Mouse (Mus musculus) hindbrain, embryonic 15.5 days (tissue): Measurements from ENCODE around the gene Tmem169. TPM values are rescaled to one million over a fixed set of nuclear protein-coding genes. Genes with fewer than 3 reads are reported as not detected.
"Not testable (repeated sequence)": the region's sequence is repeated elsewhere in the genome, so short reads cannot be mapped to it uniquely, and the experiment has no call there.

Experiments used
- ATAC-seq: fragments of 200-750 bp; cut with Nextera tagmentation; 2 replicates; pipeline ENCODE4 v1.8.0; 2017; ENCODE audit warnings: low read depth, moderate number of reproducible peaks, moderate TSS enrichment; ENCODE audit not compliant: low FRiP score
- H3K27ac ChIP-seq: fragments of 300-500 bp; sonication (generic); replicated peaks from 2 replicates; pipeline ENCODE4 v1.5.1; 2015; ENCODE audit warnings: mild to moderate bottlenecking, inconsistent platforms
- H3K27me3 ChIP-seq: fragments of 300-500 bp; sonication (generic); 2 replicates; pipeline ENCODE4 v1.6.1; 2015; ENCODE audit warnings: control low read depth, inconsistent platforms
- H3K36me3 ChIP-seq: fragments of 300-500 bp; sonication (generic); 2 replicates; pipeline ENCODE4 v1.6.1; 2015; ENCODE audit warnings: control low read depth, inconsistent platforms
- H3K4me1 ChIP-seq: fragments of 300-500 bp; sonication (generic); replicated peaks from 2 replicates; pipeline ENCODE4 v1.6.1; 2015; ENCODE audit warnings: control low read depth, inconsistent platforms
- H3K4me2 ChIP-seq: fragments of 300-500 bp; sonication (generic); 2 replicates; pipeline ENCODE4 v1.6.1; 2015; ENCODE audit warnings: moderate library complexity, mild to moderate bottlenecking, inconsistent platforms
- H3K4me3 ChIP-seq: fragments of 300-500 bp; sonication (generic); 2 replicates; pipeline ENCODE4 v1.5.1; 2015; ENCODE audit warnings: mild to moderate bottlenecking, inconsistent platforms
- H3K9ac ChIP-seq: fragments of 300-500 bp; sonication (generic); 2 replicates; pipeline ENCODE4 v1.6.1; 2015; ENCODE audit warnings: inconsistent platforms
- H3K9me3 ChIP-seq: fragments of 300-500 bp; sonication (generic); 2 replicates; pipeline ENCODE4 v1.6.1; 2016; ENCODE audit warnings: control low read depth, inconsistent platforms
- WGBS: fragments of 180-500 bp; shearing (Covaris S2); methylation state at CpG from one replicate; pipeline ENCODE4 v1.1.7; 2015; 5-methylcytosine and 5-hydroxymethylcytosine counted together
- polyA plus RNA-seq: library from polyadenylated mRNA; unstranded; fragments of >200 nt; fragmentation: Nextera tagmentation; extraction: Ambion mirVana; gene quantifications from 2 replicates; pipeline ENCODE4 v1.2.1, GENCODE M21; 2015

Gene Tmem169
- polyA plus RNA-seq = 34.7 and 35.8 TPM in 2 replicates

- Histone ChIP-seq H3K4me2 (peak within 1 kb of the TSS; percentile 96), H3K27ac (peak within 1 kb of the TSS; percentile 86), H3K9me3 (no peaks in the 10 kb centered on the region), H3K4me1 (peaks cover 30% of the 10 kb centered on the region), H3K36me3 (peaks cover under 1% of the 10 kb centered on the region; the same call in 1 of the 2 replicates), H3K4me3 (peak within 1 kb of the TSS; percentile 58), H3K9ac (peak within 1 kb of the TSS; percentile 67), H3K27me3 (no peaks in the 10 kb centered on the region)
- ATAC-seq = peak; percentile 99
- under 1% methylated on average over 30 of the region's 30 CpGs for WGBS
These were observed at the start of gene Tmem169, which contains the start of gene Pecr for GRCm38 (mm10) chr1:72283992-72284485. Gene Tmem169 (plus strand): TSS chr1:72284369. Gene Pecr (minus strand): TSS chr1:72284314.

GRCm38 (mm10) chr1:72236363-72237006, 47.7 kb upstream of the Tmem169 start:
- H3K4me1 ChIP-seq, H3K9me3 ChIP-seq, H3K36me3 ChIP-seq, H3K27me3 ChIP-seq: not testable (repeated sequence)
- Histone ChIP-seq H3K4me3 (peak overlapping the region; percentile 59), H3K4me2 (peak overlapping the region; percentile 68), H3K9ac (peak overlapping the region; percentile 61), H3K27ac (peak overlapping the region; percentile 84)
- WGBS = under 1% methylated on average over 37 of the region's 50 CpGs
- ATAC-seq = peak; percentile 91

- peaks cover 3% of the 10 kb centered on the region; the same call in 1 of the 2 replicates for H3K27me3 ChIP-seq
- H3K36me3 ChIP-seq = no peaks in the 10 kb centered on the region
- no peaks in the 10 kb centered on the region for H3K9me3 ChIP-seq
- H3K4me3 ChIP-seq = peak overlapping the region; percentile 21
- peak overlapping the region; percentile 48 for H3K4me2 ChIP-seq
- peaks cover 8% of the 10 kb centered on the region for H3K4me1 ChIP-seq
- no peak; the same call in 1 of the 2 replicates for ATAC-seq
- no peak overlapping the region for H3K9ac ChIP-seq
- WGBS = 9% methylated on average over 13 of the region's 13 CpGs
- no peak overlapping the region for H3K27ac ChIP-seq
These were observed 47.0 kb upstream of the Tmem169 start for GRCm38 (mm10) chr1:72237007-72237775.

GRCm38 (mm10) chr1:72238016-72238580, 46.1 kb upstream of the Tmem169 start:
- Histone ChIP-seq H3K9ac (no peak overlapping the region), H3K36me3 (no peaks in the 10 kb centered on the region), H3K9me3 (no peaks in the 10 kb centered on the region), H3K27me3 (peaks cover 3% of the 10 kb centered on the region; the same call in 1 of the 2 replicates), H3K4me1 (peaks cover 8% of the 10 kb centered on the region), H3K4me3 (no peak overlapping the region), H3K4me2 (no peak overlapping the region), H3K27ac (no peak overlapping the region)
- ATAC-seq = no peak
- WGBS = 69% methylated on average over 10 of the region's 10 CpGs

- H3K9ac ChIP-seq, H3K27ac ChIP-seq, H3K27me3 ChIP-seq, H3K36me3 ChIP-seq, ATAC-seq, H3K9me3 ChIP-seq, H3K4me2 ChIP-seq, H3K4me1 ChIP-seq, H3K4me3 ChIP-seq: not testable (repeated sequence)
- 82% methylated on average over 3 of the region's 3 CpGs for WGBS
These were observed 45.1 kb upstream of the Tmem169 start for GRCm38 (mm10) chr1:72239113-72239512.

- Histone ChIP-seq H3K27me3 (no peaks in the 10 kb centered on the region), H3K4me3 (no peak overlapping the region), H3K4me1 (no peaks in the 10 kb centered on the region; the same call in 1 of the 2 replicates), H3K9ac (no peak overlapping the region), H3K9me3 (no peaks in the 10 kb centered on the region), H3K27ac (no peak overlapping the region), H3K36me3 (no peaks in the 10 kb centered on the region), H3K4me2 (no peak overlapping the region)
- no peak for ATAC-seq
- 87% methylated on average over 5 of the region's 5 CpGs for WGBS
These were observed 41.5 kb upstream of the Tmem169 start for GRCm38 (mm10) chr1:72242581-72243143.

- under 1% methylated on average over 47 of the region's 47 CpGs for WGBS
- peak; percentile 96 for ATAC-seq
These were observed 40.4 kb upstream of the Tmem169 start for GRCm38 (mm10) chr1:72243656-72244316.

GRCm38 (mm10) chr1:72244317-72245036, 39.7 kb upstream of the Tmem169 start:
- WGBS = 1% methylated on average over 12 of the region's 12 CpGs
- Histone ChIP-seq H3K4me1 (no peaks in the 10 kb centered on the region), H3K4me2 (peak overlapping the region; percentile 56), H3K4me3 (peak overlapping the region; percentile 49), H3K27ac (peak overlapping the region; percentile 98), H3K9ac (peak overlapping the region; percentile 76), H3K36me3 (no peaks in the 10 kb centered on the region), H3K9me3 (no peaks in the 10 kb centered on the region), H3K27me3 (no peaks in the 10 kb centered on the region)
- ATAC-seq = 0 out of 2 replicates have a peak, but pooled peaks have one; percentile 71

More at GRCm38 (mm10) chr1:72243656-72244316, 40.4 kb upstream of the Tmem169 start:
- Histone ChIP-seq H3K9ac (peak overlapping the region; percentile 76), H3K4me3 (peak overlapping the region; percentile 49), H3K27me3 (no peaks in the 10 kb centered on the region), H3K27ac (peak overlapping the region; percentile 98), H3K9me3 (no peaks in the 10 kb centered on the region), H3K36me3 (no peaks in the 10 kb centered on the region), H3K4me1 (no peaks in the 10 kb centered on the region), H3K4me2 (peak overlapping the region; percentile 56)

- H3K4me1 ChIP-seq, ATAC-seq, H3K4me2 ChIP-seq, H3K36me3 ChIP-seq, H3K4me3 ChIP-seq, H3K27me3 ChIP-seq, H3K9ac ChIP-seq, H3K9me3 ChIP-seq, H3K27ac ChIP-seq: not testable (repeated sequence)
- 49% methylated on average over 9 of the region's 9 CpGs for WGBS
These were observed 35.9 kb upstream of the Tmem169 start for GRCm38 (mm10) chr1:72248226-72248737.

- WGBS = 81% methylated on average over 1 of the region's 1 CpGs
These were observed 32.4 kb upstream of the Tmem169 start for GRCm38 (mm10) chr1:72251806-72252205.

More at GRCm38 (mm10) chr1:72251806-72252205, 32.4 kb upstream of the Tmem169 start:
- H3K9me3 ChIP-seq = no peaks in the 10 kb centered on the region
- H3K4me1 ChIP-seq = peaks cover 17% of the 10 kb centered on the region
- H3K4me3 ChIP-seq = no peak overlapping the region
- H3K27ac ChIP-seq = no peak overlapping the region
- H3K9ac ChIP-seq = no peak overlapping the region
- no peak overlapping the region for H3K4me2 ChIP-seq
- no peak for ATAC-seq
- H3K27me3 ChIP-seq = no peaks in the 10 kb centered on the region
- no peaks in the 10 kb centered on the region for H3K36me3 ChIP-seq
